Mouse (Mus musculus) liver, embryonic 14.5 days (tissue): Measurements from ENCODE around the gene Adrm1.

Source experiments
- CTCF ChIP-seq: IDR thresholded peaks from 2 replicates; pipeline ENCODE4 v1.5.1; 2016; ENCODE audit warnings: antibody characterized with exemption, low read depth, control low read depth
- EP300 ChIP-seq: IDR thresholded peaks from 2 replicates; pipeline ENCODE4 v1.6.1; 2016; ENCODE audit warnings: antibody characterized with exemption, low read depth

DNA sequence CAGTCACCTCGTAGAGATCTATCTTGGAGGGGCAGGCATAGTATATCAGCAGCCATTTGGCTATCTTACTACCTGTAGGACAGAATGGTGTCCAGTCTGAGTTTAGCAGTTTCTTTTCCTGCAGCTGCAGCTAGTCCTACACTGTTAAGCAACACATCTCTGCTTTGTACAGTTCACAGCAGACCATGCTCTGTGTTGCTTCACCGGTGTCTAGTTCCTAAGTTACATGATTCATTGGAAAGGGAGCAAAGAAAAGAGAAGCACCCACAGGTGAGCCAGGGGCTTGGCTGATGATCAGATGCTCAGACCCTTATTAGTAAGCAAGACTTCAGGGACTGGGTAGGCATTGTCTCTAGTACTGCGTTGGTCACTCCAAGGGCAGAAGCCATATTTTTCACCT, 37.4 kb upstream of the Adrm1 start:
- TF ChIP-seq EP300 (no peak), CTCF (no peak)
